Mouse (Mus musculus) frontal cortex, adult 2 months (tissue): ENCODE results near the gene Adgrg6. TPM values are rescaled to one million over a fixed set of nuclear protein-coding genes. Genes with fewer than 3 reads are reported as not detected.

Source experiments
- DNase-seq, 2 experiments: peaks; one replicate each; pipeline ENCODE4 v3.0.0; 2022; ENCODE audit warnings: low spot score in 1 of 2; ENCODE audit errors: extremely low spot score in 1 of 2
- polyA plus RNA-seq: library from polyadenylated mRNA; depleted of rRNA; stranded (reverse); fragments of >200 nt; gene quantifications from 2 replicates; pipeline ENCODE4 v1.2.3, GENCODE M21; 2012; rRNA removed

Adgrg6 gene
- polyA plus RNA-seq, 1 experiment, result 2.5 TPM

GRCm38 (mm10) chr10:14404070-14404469 is 141.4 kb downstream of the Adgrg6 start:
- peak in 1 of 2 experiments; percentile 71 for DNase-seq

DNA sequence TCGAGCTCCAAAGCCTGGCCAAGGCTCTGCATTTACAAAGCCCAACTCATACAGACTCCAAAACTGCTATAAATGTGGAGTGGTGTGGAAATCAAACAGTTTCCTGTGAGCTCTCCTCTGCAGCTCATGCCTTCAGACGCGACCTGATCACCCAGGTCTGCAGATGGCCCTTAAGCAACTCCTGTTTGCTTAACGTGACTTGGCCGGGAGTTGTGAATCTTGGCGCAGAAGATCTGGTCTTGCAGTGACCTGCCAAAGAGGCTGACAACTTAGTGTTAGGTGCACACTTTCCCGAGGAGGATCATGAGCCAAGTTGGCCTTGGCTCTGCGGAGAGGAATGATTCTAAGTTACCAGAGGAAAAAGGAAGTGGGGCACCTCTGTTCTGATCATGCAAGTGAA is 143.7 kb downstream of the Adgrg6 start:
- no peak for DNase-seq

DNA sequence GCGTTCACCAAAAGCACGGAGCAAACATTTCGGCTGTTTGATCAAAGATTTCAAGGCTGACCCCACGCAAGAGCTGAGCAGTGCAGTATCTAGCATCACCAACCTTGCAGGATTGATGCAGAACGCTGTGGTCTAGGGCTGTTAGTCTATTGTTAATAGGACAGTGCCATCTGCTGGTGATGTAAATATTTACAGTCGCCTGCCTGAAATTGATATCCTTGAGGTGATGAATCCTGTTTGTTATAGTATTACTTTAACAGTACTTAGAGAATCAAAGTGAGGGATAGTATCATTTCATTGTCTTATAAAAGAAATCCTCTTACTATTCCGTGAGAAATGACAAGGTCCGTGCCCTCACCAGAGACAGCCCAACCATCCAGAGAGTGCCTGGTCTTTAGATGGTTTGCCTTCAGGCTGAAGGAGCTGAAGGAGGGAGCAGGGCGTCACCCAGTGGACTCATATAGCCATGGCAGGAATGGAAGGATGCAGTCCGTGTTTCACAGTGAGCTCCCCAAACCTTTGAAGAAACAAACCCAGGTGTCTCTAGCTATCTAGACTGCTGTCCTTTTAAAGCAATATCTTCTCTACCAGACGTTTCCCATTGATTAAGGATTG is 154.3 kb downstream of the Adgrg6 start:
- DNase-seq, result peak; percentile 69 to 97

GRCm38 (mm10) chr10:14385574-14385973 is 159.9 kb downstream of the Adgrg6 start:
- DNase-seq, result peak in 1 of 2 experiments; percentile 22

GRCm38 (mm10) chr10:14365065-14365589 is 180.3 kb downstream of the Adgrg6 start:
- peak in 1 of 2 experiments; percentile 23 for DNase-seq

GRCm38 (mm10) chr10:14363226-14363625 is 182.2 kb downstream of the Adgrg6 start:
- DNase-seq, result peak in 1 of 2 experiments; percentile 29

DNA sequence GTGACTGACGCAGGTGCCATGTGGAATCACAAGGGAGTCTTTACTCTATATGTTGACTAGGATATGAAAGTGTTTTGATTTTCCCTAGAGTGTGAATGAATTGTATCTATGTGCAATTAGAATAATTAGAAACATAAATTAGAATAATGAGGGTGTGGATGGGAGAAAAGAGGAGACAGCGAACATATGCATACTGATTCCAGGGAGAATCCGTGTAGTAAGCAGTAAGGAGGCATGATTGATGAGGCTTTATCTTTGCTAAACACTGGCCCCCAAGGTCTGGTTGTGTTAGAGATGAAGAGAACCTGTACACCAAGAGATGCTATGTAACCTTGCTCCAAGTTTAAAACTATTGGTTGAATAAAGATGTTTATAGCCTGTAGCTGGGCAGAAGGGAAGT is 187.2 kb downstream of the Adgrg6 start:
- no peak for DNase-seq

Other genes starting within 250 kb of the Adgrg6 start
- 93.5 and 103 TPM in 2 replicates for gene Vta1, start 159.9 kb upstream of the Adgrg6 start, polyA plus RNA-seq
- 4.2 and 16.4 TPM in 2 replicates for gene Nmbr, start 159.9 kb upstream of the Adgrg6 start, polyA plus RNA-seq
- not detected in 2 replicates for gene Gje1, start 172.6 kb upstream of the Adgrg6 start, polyA plus RNA-seq